Mouse (Mus musculus): Measurements from ENCODE around the gene Gm10842. TPM values are rescaled to one million over a fixed set of nuclear protein-coding genes. Genes with fewer than 3 reads are reported as not detected.

Gm10842 gene
- polyA plus RNA-seq, 1 experiment from 2014 or later = not detected

GRCm38 (mm10) chr11:105182461-105182855 lies 35.8 kb downstream of the Gm10842 start:
- peaks cover 12% of the 10 kb centered on the region for H3K36me3 ChIP-seq
- H3K27ac ChIP-seq = peak overlapping the region; percentile 97
- H3K4me3 ChIP-seq = peak overlapping the region; percentile 99
- no peak for ATAC-seq (ENCODE audit: low FRiP score)
- no peaks in the 10 kb centered on the region for H3K9me3 ChIP-seq
- 9% methylated on average over 4 of the region's 4 CpGs for WGBS
- peak overlapping the region; percentile 98 for H3K9ac ChIP-seq
- H3K27me3 ChIP-seq = no peaks in the 10 kb centered on the region
- H3K4me1 ChIP-seq (replicated peaks) = peaks cover 41% of the 10 kb centered on the region
- peak overlapping the region; percentile 70 for H3K4me2 ChIP-seq

DNA sequence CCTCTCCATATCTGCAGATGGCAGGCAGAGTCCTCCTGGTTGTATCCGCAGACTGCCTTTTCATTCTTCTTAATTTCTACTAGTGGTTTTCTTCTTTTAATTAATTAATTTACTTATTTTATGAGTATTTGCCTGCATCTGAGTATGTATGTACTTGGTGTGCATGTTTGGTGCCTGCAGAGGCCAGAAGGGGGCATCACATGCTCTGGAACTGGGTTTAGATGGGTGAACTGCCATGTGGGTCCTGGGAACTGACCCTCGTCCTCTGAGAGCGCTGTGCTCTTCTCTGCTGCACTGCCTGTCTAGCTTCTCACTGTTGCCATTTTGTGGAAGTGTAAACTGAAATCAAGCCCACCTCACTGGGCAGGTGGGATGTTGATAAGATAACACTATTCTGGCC lies 38.0 kb downstream of the Gm10842 start:
- H3K9ac ChIP-seq = no peak overlapping the region
- H3K4me1 ChIP-seq (replicated peaks) = peaks cover 28% of the 10 kb centered on the region
- H3K4me2 ChIP-seq = no peak overlapping the region
- no peak for ATAC-seq (ENCODE audit: low FRiP score)
- no peaks in the 10 kb centered on the region for H3K27me3 ChIP-seq
- no peak overlapping the region for H3K27ac ChIP-seq
- H3K36me3 ChIP-seq = peaks cover 12% of the 10 kb centered on the region
- no peak overlapping the region for H3K4me3 ChIP-seq
- H3K9me3 ChIP-seq = no peaks in the 10 kb centered on the region
- 93% methylated on average over 3 of the region's 3 CpGs for WGBS

DNA sequence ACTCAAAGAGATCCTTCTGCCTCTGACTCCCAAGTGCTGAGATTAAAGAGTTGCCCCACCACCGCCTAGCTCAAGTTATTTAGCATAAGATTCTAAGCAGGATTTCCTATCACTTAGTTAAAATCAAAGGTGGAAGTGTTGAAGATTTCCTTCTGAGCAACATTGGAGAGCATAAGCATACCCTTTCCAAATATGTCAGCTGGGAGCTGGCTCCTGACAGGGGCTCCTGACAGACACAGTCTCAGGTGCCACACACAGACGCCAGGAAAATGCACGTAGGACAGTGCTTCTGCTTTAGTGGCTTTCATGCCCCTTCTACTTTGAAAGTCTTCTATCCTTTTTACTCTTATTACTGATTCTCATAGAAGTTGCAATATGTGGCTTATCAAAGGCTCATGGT lies 45.5 kb downstream of the Gm10842 start:
- Histone ChIP-seq H3K27ac (no peak overlapping the region), H3K4me2 (no peak overlapping the region), H3K4me1 (replicated peaks) (no peaks in the 10 kb centered on the region), H3K9me3 (no peaks in the 10 kb centered on the region), H3K4me3 (no peak overlapping the region), H3K9ac (no peak overlapping the region), H3K27me3 (no peaks in the 10 kb centered on the region), H3K36me3 (0 out of 2 replicates have a peak, but pooled peaks cover 3% of the 10 kb centered on the region)
- ATAC-seq (ENCODE audit: low FRiP score) = no peak
- 96% methylated on average over 3 of the region's 3 CpGs for WGBS

Other genes starting within 250 kb of the Gm10842 start
- gene Efcab3, start 83.3 kb upstream of the Gm10842 start, polyA plus RNA-seq (2015; fragmentation: Nextera tagmentation; extraction: Ambion mirVana) = not detected in 2 replicates
- gene Mettl2, start 20.5 kb upstream of the Gm10842 start, polyA plus RNA-seq (2015; fragmentation: Nextera tagmentation; extraction: Ambion mirVana) = 29.9 and 32.5 TPM in 2 replicates
- gene Tlk2, start 31.9 kb downstream of the Gm10842 start, polyA plus RNA-seq (2015; fragmentation: Nextera tagmentation; extraction: Ambion mirVana) = 18.1 and 20.1 TPM in 2 replicates
- 5.3 and 5.5 TPM in 2 replicates for gene Mrc2, start 145.8 kb downstream of the Gm10842 start, polyA plus RNA-seq (2015; fragmentation: Nextera tagmentation; extraction: Ambion mirVana)

Data from hindbrain, embryonic 13.5 days (tissue).